Mouse (Mus musculus) CH12.LX (cell line): Measurements from ENCODE around the gene Ilf2. TPM values are rescaled to one million over a fixed set of nuclear protein-coding genes. Genes with fewer than 3 reads are reported as not detected.
A peak's percentile ranks its signal among the peaks of the same experiment; 100 is the strongest.

Experiments used
- DNase-seq: peaks from one replicate; pipeline ENCODE4 v3.0.0-alpha.2; 2013; ENCODE audit errors: extremely low read depth
- H3K27ac ChIP-seq: 2 replicates; pipeline ENCODE4 v1.5.1; 2012; ENCODE audit warnings: low read depth, mild to moderate bottlenecking, control low read depth, moderate library complexity; ENCODE audit not compliant: insufficient read depth
- H3K27me3 ChIP-seq: replicated peaks from 2 replicates; pipeline ENCODE3; 2012; ENCODE audit warnings: inconsistent platforms
- H3K36me3 ChIP-seq, 2 experiments: replicated peaks in 1 of 2; 2 replicates each; pipeline versions ENCODE3 to v1.6.1; 2012; ENCODE audit warnings: inconsistent platforms in 1 of 2, low read length in 1 of 2, mild to moderate bottlenecking in 1 of 2, mixed read lengths in 1 of 2, moderate library complexity in 1 of 2; ENCODE audit not compliant: control insufficient read depth in 1 of 2, insufficient read depth in 1 of 2
- H3K4me1 ChIP-seq, 2 experiments: 2 replicates each; pipeline ENCODE4 v1.6.1; 2012; ENCODE audit warnings: inconsistent platforms in 1 of 2, moderate library complexity in 1 of 2; ENCODE audit not compliant: insufficient read depth in 2 of 2, control insufficient read depth in 1 of 2
- H3K4me2 ChIP-seq: 2 replicates; pipeline ENCODE4 v1.6.1; 2012; ENCODE audit warnings: low read depth, mild to moderate bottlenecking, control low read depth; ENCODE audit not compliant: poor library complexity, insufficient read depth, severe bottlenecking
- H3K4me3 ChIP-seq, 3 experiments: fragments of 150-350 bp in 1 of 3; sonication (generic) in 1 of 3; replicated peaks in 1 of 3; 2 replicates each; pipeline versions ENCODE3 to v1.5.1; 2011 to 2012; ENCODE audit warnings: low read depth in 2 of 3, low read length in 2 of 3, mild to moderate bottlenecking in 2 of 3, moderate library complexity in 2 of 3, control low read depth in 1 of 3, improper control_type of control experiment in 1 of 3, inconsistent platforms in 1 of 3, mixed read lengths in 1 of 3; ENCODE audit not compliant: poor library complexity in 1 of 3
- H3K79me2 ChIP-seq: replicated peaks from 2 replicates; pipeline ENCODE4 v1.6.1; 2012; ENCODE audit warnings: mild to moderate bottlenecking, moderate library complexity; ENCODE audit not compliant: control insufficient read depth, poor library complexity, insufficient read depth, severe bottlenecking; ENCODE audit errors: extremely low read depth
- H3K9ac ChIP-seq: 2 replicates; pipeline ENCODE4 v1.6.1; 2012; ENCODE audit warnings: low read depth, mild to moderate bottlenecking, control low read depth, moderate library complexity; ENCODE audit not compliant: insufficient read depth
- H3K9me3 ChIP-seq: replicated peaks from 2 replicates; pipeline ENCODE3; 2012; ENCODE audit warnings: low read length, inconsistent platforms, mixed read lengths
- CHD1 ChIP-seq: IDR thresholded peaks from 2 replicates; pipeline ENCODE4 v1.6.1; 2012; ENCODE audit warnings: low read depth, low read length, improper control_type of control experiment, inconsistent platforms
- CTCF ChIP-seq, 2 experiments: IDR thresholded peaks in 1 of 2; conservative IDR thresholded peaks in 1 of 2; 2 replicates each; pipeline ENCODE4 v1.5.1; 2011 to 2012; ENCODE audit warnings: low read depth in 2 of 2, low read length in 2 of 2, improper control_type of control experiment in 1 of 2, inconsistent platforms in 1 of 2, mild to moderate bottlenecking in 1 of 2, moderate library complexity in 1 of 2
- ELF1 ChIP-seq: IDR thresholded peaks from 2 replicates; pipeline ENCODE4 v1.6.1; 2014; ENCODE audit warnings: low read depth, mild to moderate bottlenecking, inconsistent platforms, low read length, improper control_type of control experiment
- EP300 ChIP-seq: IDR thresholded peaks from 2 replicates; pipeline ENCODE4 v1.6.1; 2011; ENCODE audit warnings: low read length, improper control_type of control experiment
- IRF4 ChIP-seq: IDR thresholded peaks from 2 replicates; pipeline ENCODE4 v1.6.1; 2014; ENCODE audit warnings: low read depth, mild to moderate bottlenecking, inconsistent platforms, low read length, improper control_type of control experiment
- JUN ChIP-seq: IDR thresholded peaks from 2 replicates; pipeline ENCODE4 v1.6.1; 2011; ENCODE audit warnings: low read depth, mild to moderate bottlenecking, low read length, improper control_type of control experiment, moderate library complexity; ENCODE audit not compliant: insufficient read depth
- JUND ChIP-seq: conservative IDR thresholded peaks from 2 replicates; pipeline ENCODE4 v1.6.1; 2011; ENCODE audit warnings: low read depth, low read length, improper control_type of control experiment
- MXI1 ChIP-seq: IDR thresholded peaks from 2 replicates; pipeline ENCODE4 v1.6.1; 2011; ENCODE audit warnings: mild to moderate bottlenecking, low read depth, low read length, improper control_type of control experiment
- NRF1 ChIP-seq: IDR thresholded peaks from 2 replicates; pipeline ENCODE4 v1.6.1; 2014; ENCODE audit warnings: low read depth, mild to moderate bottlenecking, inconsistent platforms, low read length, improper control_type of control experiment, moderate library complexity
- PAX5 ChIP-seq: IDR thresholded peaks from 2 replicates; pipeline ENCODE4 v1.6.1; 2012; ENCODE audit warnings: low read length, inconsistent platforms, mixed read lengths
- POLR2AphosphoS2 ChIP-seq: IDR thresholded peaks from 2 replicates; pipeline ENCODE4 v1.6.1; 2011; ENCODE audit warnings: low read depth, low read length, improper control_type of control experiment
- RAD21 ChIP-seq: IDR thresholded peaks from 2 replicates; pipeline ENCODE4 v1.6.1; 2011; ENCODE audit warnings: low read depth, mild to moderate bottlenecking, low read length, improper control_type of control experiment, moderate library complexity
- TBP ChIP-seq: conservative IDR thresholded peaks from 2 replicates; pipeline ENCODE4 v1.6.1; 2011; ENCODE audit warnings: low read depth, low read length, improper control_type of control experiment
- TCF12 ChIP-seq: IDR thresholded peaks from 2 replicates; pipeline ENCODE4 v1.6.1; 2014; ENCODE audit warnings: low read depth, mild to moderate bottlenecking, inconsistent platforms, low read length, improper control_type of control experiment
- UBTF ChIP-seq: IDR thresholded peaks from 2 replicates; pipeline ENCODE4 v1.6.1; 2012; ENCODE audit warnings: low read depth, mild to moderate bottlenecking, inconsistent platforms, low read length, improper control_type of control experiment, moderate library complexity
- USF2 ChIP-seq: conservative IDR thresholded peaks from 2 replicates; pipeline ENCODE4 v1.6.1; 2011; ENCODE audit warnings: low read depth, low read length, improper control_type of control experiment
- dilution Hi-C: fragments of 300-500 bp; cut with MboI; formaldehyde crosslinking; loops from 2 replicates; pipeline ENCODE4 v1.14.3; 2020; ENCODE audit warnings: low sequenced_read_pairs; ENCODE audit not compliant: extremely low pct_unique_long_range_greater_than_20kb, extremely low pct_ligation_motif_present
- in situ Hi-C: fragments of 300-500 bp; cut with MboI; formaldehyde crosslinking; loops from 3 replicates; pipeline ENCODE4 v1.14.3; 2019; ENCODE audit warnings: low sequenced_read_pairs, low pct_ligation_motif_present, low pct_unique_long_range_greater_than_20kb, mixed read lengths
- polyA plus RNA-seq: library from polyadenylated mRNA; unstranded; fragments of >175 nt; gene quantifications from 2 replicates; pipeline ENCODE4 v1.2.1, GENCODE M21; 2012; ENCODE audit warnings: low read depth; ENCODE audit not compliant: insufficient read length
- total RNA-seq, 2 experiments: library from RNA; depleted of rRNA; stranded (reverse); fragments of 300-350 nt in 1 of 2; fragments of >200 nt in 1 of 2; gene quantifications; 2 replicates each; pipeline ENCODE4 v1.2.3; 2012 to 2014

The Ilf2 gene
- total and polyA plus RNA-seq, 3 experiments: 120 to 197 (median 182) TPM

DNA sequence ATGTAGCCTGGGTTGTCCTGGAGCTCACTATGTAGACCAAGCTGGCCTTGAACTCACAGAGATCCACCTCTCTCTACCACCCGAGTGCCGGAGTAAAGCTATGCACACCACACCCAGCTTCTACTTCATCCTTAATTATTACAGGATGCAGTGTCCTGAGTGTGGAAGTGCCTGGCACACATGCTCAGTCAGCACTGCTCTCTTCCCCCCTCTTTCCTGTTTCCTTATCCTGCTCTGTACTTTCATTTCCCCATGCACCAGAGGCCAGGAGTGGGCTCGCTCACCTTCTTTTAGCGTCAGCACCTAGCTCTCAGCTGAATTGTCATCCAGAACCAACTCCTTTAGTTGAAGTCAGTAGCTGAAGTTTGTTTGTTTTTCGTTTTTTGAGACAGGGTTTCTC, 15.6 kb upstream of the Ilf2 start:
- no peak overlapping the region for H3K27ac ChIP-seq
- H3K4me1 ChIP-seq: peaks cover 0 to 4% of the 10 kb centered on the region in 2 experiments; a peak in 2 of 4 replicates
- dilution Hi-C loops (no loop called here), in situ Hi-C loops (no loop called here)
- H3K9me3 ChIP-seq: peaks cover 8% of the 10 kb centered on the region
- H3K36me3 ChIP-seq: no peaks in the 10 kb centered on the region
- no peaks in the 10 kb centered on the region for H3K79me2 ChIP-seq
- no peak overlapping the region for H3K4me3 ChIP-seq
- no peak for TF ChIP-seq POLR2AphosphoS2
- no peak for TF ChIP-seq TBP
- no peak for TF ChIP-seq RAD21
- TF ChIP-seq NRF1: no peak
- no peak for TF ChIP-seq EP300
- H3K4me2 ChIP-seq: no peak overlapping the region
- H3K9ac ChIP-seq: no peak overlapping the region
- no peak for DNase-seq
- H3K27me3 ChIP-seq: peaks cover 26% of the 10 kb centered on the region

DNA sequence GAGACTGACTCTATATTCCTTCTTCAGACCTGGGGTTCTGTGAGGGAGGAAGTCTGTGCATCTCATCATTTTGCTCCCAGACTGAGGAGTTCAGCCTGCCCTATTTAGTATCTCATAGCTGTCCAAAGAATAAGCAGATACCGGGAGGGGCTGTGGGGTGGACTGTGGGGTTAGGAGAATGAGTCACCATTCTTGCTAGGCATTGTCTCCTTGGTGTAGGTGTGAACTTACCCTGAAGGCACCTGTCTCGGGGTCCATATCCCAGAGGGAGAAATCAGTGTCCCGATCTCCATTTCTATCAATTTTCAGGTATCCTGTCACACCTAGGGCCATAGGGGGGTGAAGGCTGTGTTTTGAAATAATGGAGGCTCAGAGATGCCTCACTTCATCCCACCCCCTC, 14.0 kb upstream of the Ilf2 start:
- in situ Hi-C loops: no loop called here
- dilution Hi-C loops: no loop called here

DNA sequence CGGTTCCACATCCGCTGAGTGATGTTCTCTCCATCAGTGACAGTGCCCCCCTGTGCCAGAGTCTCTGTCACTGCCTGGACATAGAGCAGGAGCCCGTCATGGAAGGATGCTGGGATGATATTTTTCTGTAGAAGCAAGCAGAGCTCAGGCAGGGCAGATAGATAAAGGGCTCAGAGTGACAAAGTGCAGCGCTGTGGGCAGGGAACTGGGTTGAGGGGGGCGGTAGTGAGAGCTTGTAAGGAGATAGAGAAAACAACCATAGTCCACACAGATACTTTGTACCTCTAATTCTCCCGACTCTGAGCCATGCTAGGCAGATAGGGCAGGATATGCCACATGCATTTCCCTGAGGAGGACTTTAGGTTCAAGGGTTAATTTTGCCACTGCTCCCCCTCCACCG, 13.3 kb upstream of the Ilf2 start:
- Histone ChIP-seq H3K9ac (no peak overlapping the region), H3K27me3 (peaks cover 25% of the 10 kb centered on the region)
- TF ChIP-seq CHD1 (no peak), POLR2AphosphoS2 (no peak), USF2 (no peak), CTCF (conservative IDR thresholded peaks at IDR 0.05 in 1 of 2, IDR thresholded peaks at IDR 0.05 in 1 of 2; ENCODE audit: low read depth in 2 of 2, low read length in 2 of 2) (peak in 1 of 2 experiments; percentile 11; a peak in 1 of 4 replicates), JUN (no peak), UBTF (no peak), TCF12 (no peak), ELF1 (no peak)
- TF ChIP-seq, all 38 proteins: peak for 1
- peaks cover 4 to 7% of the 10 kb centered on the region in 2 experiments; a peak in 2 of 4 replicates for H3K4me1 ChIP-seq
- no peak overlapping the region for H3K4me3 ChIP-seq
- no peaks in the 10 kb centered on the region for H3K79me2 ChIP-seq
- H3K36me3 ChIP-seq: no peaks in the 10 kb centered on the region
- in situ Hi-C loops (no loop called here), dilution Hi-C loops (no loop called here)
- H3K4me2 ChIP-seq: no peak overlapping the region
- peaks cover 11% of the 10 kb centered on the region for H3K9me3 ChIP-seq
- no peak overlapping the region for H3K27ac ChIP-seq
- DNase-seq: no peak

More for the DNA sequence above, 14.0 kb upstream of the Ilf2 start:
- Histone ChIP-seq H3K27ac (no peak overlapping the region), H3K27me3 (peaks cover 25% of the 10 kb centered on the region), H3K4me2 (no peak overlapping the region), H3K4me3 (no peak overlapping the region), H3K4me1 (peaks cover 4 to 7% of the 10 kb centered on the region in 2 experiments; a peak in 2 of 4 replicates), H3K9me3 (peaks cover 11% of the 10 kb centered on the region), H3K36me3 (no peaks in the 10 kb centered on the region), H3K9ac (no peak overlapping the region), H3K79me2 (no peaks in the 10 kb centered on the region)
- TF ChIP-seq JUND: no peak
- TF ChIP-seq MXI1: no peak
- TF ChIP-seq CHD1: no peak
- TF ChIP-seq PAX5: no peak
- TF ChIP-seq IRF4: no peak
- no peak for DNase-seq
